Mouse (Mus musculus): Measurements from ENCODE around the gene Sys1.

The Sys1 gene

DNA sequence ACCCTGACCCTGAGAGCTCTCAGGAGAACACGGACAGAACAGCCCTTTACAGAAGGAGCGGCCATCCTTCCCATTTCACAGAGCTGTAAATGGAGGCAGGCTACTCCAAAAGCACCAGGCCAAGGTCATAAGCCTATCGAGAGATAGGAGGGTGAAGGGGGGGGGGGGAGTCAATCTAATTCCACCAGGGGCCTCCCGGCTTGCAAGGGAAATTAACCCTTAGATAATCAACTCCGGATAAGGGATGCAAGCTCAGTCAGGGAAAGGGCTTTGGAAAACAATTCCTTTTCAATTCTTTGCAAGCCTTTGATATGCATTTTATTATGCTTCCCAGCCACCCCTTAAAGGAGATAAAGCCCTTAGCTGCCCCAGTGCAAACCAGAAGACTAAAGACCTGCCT is 28.3 kb upstream of the Sys1 start:
- ChIA-PET POLR2A (interaction anchor here (0.6 to 36.5 kb wide), 9 partner anchors 4 to 69 kb away, joined by 3 to 985 read pairs (median 140); partner anchors contain the start of genes Sdc4 (in 3 of the 4), Gm20458 (in 2 of the 4), Sys1 (in 2 of the 4) and Pigt (in 1 of the 4)), CTCF (interaction anchor here in 3 of 4 experiments (0.5 to 1.9 kb wide), 9 partner anchors 9 to 327 kb away, joined by 3 to 9 read pairs (median 4); partner anchors contain the start of gene Gm20458 (in 1 of the 3))

DNA sequence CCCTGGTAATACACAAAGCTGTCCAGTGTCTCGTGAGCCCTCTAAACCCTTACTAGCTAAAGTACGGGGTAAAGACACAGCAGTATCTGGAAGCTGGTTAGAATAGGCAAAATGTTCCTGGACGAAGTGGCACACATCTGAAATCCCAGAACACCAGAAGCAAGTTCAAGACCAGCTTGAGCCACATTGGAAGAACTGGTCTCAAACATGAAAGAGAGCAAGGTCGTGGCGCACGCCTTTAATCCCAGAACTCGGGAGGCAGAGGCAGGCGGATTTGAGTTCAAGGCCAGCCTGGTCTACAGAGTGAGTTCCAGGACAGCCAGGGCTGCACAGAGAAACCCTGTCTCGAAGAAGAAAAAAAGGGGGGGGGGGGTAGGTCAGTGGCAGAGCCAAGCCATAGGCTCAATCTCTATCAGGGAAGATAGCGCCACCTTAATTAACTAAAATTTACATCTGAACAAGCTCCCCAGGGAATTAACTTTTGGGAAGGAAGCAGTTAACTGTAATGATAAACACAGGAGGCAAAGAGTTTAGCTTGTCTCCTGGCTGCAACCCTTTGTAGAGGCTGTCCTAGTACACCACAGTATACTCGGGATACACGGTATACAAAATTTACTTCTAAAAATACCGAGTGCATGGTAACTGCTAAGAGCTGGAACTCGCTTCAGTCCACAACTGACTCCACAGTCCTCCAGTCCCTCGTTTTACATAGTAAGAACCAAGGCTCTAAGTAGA is 26.7 kb upstream of the Sys1 start:
- CTCF ChIA-PET: interaction anchor here (0.5 to 1.8 kb wide), 25 partner anchors 11 to 1156 kb away, joined by 3 to 11 read pairs (median 4); partner anchors contain the start of genes Sys1 (in 2 of the 4), Gm20458 (in 1 of the 4), Rbpjl (in 1 of the 4) and Sdc4 (in 1 of the 4)
- POLR2A ChIA-PET: interaction anchor here (0.7 to 36.5 kb wide), 23 partner anchors 6 to 393 kb away, joined by 3 to 985 read pairs (median 4); partner anchors contain the start of genes Sdc4 (in 3 of the 4), Gm20458 (in 2 of the 4), Sys1 (in 2 of the 4) and Acot8 (in 1 of the 4)

DNA sequence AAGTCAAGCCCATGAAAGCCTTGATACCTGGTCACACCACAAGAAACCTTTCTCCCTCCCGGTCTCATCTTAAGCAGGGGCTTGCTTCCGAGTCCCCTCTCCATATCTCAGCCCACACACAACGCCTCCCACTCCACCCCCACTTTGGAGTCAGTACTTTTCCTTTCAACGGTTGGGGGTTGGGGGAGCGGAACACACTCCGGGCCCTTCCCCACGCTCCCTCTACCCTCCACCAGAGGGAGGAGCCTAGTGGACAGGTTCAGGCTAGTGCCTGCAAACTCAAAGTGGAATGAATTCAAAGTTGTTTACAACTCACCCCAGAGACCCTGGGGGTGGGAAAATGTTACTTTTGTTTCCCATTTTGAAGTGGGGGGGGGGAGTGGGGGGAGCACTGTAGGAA is 26.1 kb upstream of the Sys1 start:
- ChIA-PET CTCF (interaction anchor here (0.5 to 1.8 kb wide), 19 partner anchors 11 to 970 kb away, joined by 3 to 11 read pairs (median 4); partner anchors contain the start of genes Rbpjl (in 1 of the 4), Sdc4 (in 1 of the 4), Sys1 (in 1 of the 4) and Wfdc10 (in 1 of the 4)), POLR2A (interaction anchor here (0.7 to 36.5 kb wide), 16 partner anchors 6 to 393 kb away, joined by 3 to 985 read pairs (median 4); partner anchors contain the start of genes Sdc4 (in 3 of the 4), Gm20458 (in 2 of the 4), Sys1 (in 2 of the 4) and Acot8 (in 1 of the 4))

DNA sequence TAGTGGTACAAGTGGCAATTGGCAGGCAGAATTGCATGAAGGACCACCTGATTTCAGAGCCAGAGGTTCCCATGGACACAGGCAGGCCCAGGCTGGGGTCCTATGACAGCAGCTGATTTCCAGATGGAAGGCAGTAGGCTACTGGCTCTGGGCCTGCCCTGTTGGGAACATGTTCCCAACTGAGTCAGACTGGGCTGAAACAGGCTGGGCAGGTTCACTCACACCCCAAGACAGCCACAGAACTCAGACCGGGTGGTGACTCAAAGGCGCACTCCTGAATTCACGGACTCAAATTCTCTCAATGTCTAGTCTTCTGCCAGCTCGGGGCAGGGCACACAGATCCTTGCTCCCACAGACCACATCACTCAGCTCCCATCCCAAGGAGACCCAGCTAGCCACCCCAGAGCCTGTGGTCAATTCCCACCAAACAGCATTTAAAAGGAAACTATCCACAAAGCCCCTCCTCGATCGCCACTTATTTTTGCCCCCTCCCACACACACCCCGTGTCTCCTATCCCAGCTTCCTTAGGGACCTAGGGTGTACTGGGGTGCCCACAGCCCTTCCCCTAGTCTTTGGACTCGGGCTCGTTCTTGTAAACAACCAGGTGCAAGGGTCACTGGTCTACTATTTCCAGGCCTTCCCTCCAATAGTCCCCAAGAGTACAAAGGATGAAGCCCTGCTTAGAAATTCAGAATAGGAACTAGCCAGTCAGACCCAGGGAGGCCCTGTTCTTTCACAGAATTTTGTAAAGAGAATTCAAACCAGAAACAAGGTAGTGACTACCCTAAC is 24.9 kb upstream of the Sys1 start:
- POLR2A ChIA-PET: interaction anchor here in 3 of 4 experiments (1.4 to 36.5 kb wide), 9 partner anchors 7 to 392 kb away, joined by 3 to 985 read pairs (median 140); partner anchors contain the start of genes Sdc4 (in 3 of the 3), Sys1 (in 3 of the 3), Gm20458 (in 2 of the 3) and Pigt (in 1 of the 3)
- CTCF ChIA-PET: interaction anchor here in 1 of 4 experiments (1.5 kb wide), 1 partner anchor 39 kb away, joined by 4 read pairs; no protein-coding TSS in a partner anchor

- CTCF ChIA-PET: interaction anchor here in 2 of 4 experiments (0.9 to 2.2 kb wide), 4 partner anchors 11 to 38 kb away, joined by 3 to 11 read pairs (median 4); partner anchors contain the start of gene Sdc4 (in 1 of the 2)
- POLR2A ChIA-PET: interaction anchor here (0.7 to 36.5 kb wide), 17 partner anchors 8 to 90 kb away, joined by 3 to 985 read pairs (median 9); partner anchors contain the start of genes Sdc4 (in 3 of the 4), Sys1 (in 3 of the 4) and Gm20458 (in 2 of the 4)
These were observed 24.1 kb upstream of the Sys1 start for GRCm38 (mm10) chr2:164432541-164433191.

- POLR2A ChIA-PET: interaction anchor here (0.7 to 36.5 kb wide), 18 partner anchors 8 to 404 kb away, joined by 3 to 985 read pairs (median 8); partner anchors contain the start of genes Sdc4 (in 3 of the 4), Sys1 (in 3 of the 4) and Gm20458 (in 2 of the 4)
- CTCF ChIA-PET: interaction anchor here in 2 of 4 experiments (0.6 to 2.2 kb wide), 7 partner anchors 8 to 37 kb away, joined by 3 to 11 read pairs (median 4); partner anchors contain the start of gene Sdc4 (in 1 of the 2)
These were observed 23.4 kb upstream of the Sys1 start for GRCm38 (mm10) chr2:164433278-164433895.

- CTCF ChIA-PET: interaction anchor here in 3 of 4 experiments (0.7 to 2.2 kb wide), 6 partner anchors 9 to 47 kb away, joined by 3 to 11 read pairs (median 4); no protein-coding TSS in a partner anchor
- POLR2A ChIA-PET: interaction anchor here in 3 of 4 experiments (0.9 to 36.5 kb wide), 8 partner anchors 7 to 106 kb away, joined by 3 to 985 read pairs (median 142); partner anchors contain the start of genes Sdc4 (in 3 of the 3), Gm20458 (in 2 of the 3) and Sys1 (in 2 of the 3)
These were observed 22.1 kb upstream of the Sys1 start for GRCm38 (mm10) chr2:164434681-164435080.

- POLR2A ChIA-PET: interaction anchor here in 3 of 4 experiments (0.8 to 36.5 kb wide), 8 partner anchors 6 to 21 kb away, joined by 3 to 985 read pairs (median 74); partner anchors contain the start of genes Gm20458 (in 2 of the 3), Sdc4 (in 2 of the 3) and Sys1 (in 2 of the 3)
- CTCF ChIA-PET: interaction anchor here in 2 of 4 experiments (0.8 to 1.6 kb wide), 4 partner anchors 10 to 96 kb away, joined by 3 to 5 read pairs (median 4); no protein-coding TSS in a partner anchor
These were observed 21.3 kb upstream of the Sys1 start for GRCm38 (mm10) chr2:164435216-164436090.

DNA sequence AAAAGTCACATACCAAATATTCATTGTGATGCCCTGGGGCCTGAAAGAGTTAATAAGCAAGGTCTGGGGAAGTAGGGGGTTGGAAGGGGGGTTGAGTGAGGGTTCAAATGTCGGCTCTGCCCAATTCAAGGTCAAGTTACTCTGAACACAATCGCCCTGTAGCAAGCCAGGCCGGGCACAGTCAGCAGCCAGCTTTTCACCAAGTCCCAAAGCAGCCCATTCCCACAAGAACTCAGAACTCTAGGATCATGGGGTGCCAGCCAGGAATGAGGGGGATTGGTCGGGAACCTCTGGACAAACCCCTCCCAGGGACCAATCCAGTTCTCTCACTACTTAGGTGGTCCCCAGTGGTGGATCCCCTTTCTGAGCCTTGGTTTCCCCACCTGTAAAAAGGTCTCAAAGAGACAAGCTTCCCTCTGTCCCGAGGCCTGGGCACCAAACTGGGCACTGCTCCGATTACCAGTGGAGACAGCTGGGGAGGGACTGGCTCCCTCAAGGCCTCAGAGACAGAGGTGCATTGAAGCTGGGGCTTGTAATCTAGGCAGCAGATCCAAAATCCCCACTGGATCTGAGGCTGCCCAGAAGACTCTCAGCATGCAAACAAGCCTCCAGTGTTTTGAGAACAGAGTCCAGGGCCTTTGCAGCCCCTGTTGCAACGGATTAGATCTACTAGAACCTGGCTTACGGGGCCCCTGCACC is 20.4 kb upstream of the Sys1 start:
- ChIA-PET POLR2A (interaction anchor here in 3 of 4 experiments (0.5 to 36.5 kb wide), 8 partner anchors 7 to 446 kb away, joined by 3 to 985 read pairs (median 4); partner anchors contain the start of genes Gm20458 (in 2 of the 3), Sys1 (in 2 of the 3) and Sdc4 (in 1 of the 3)), CTCF (interaction anchor here in 3 of 4 experiments (0.5 to 1.1 kb wide), 4 partner anchors 33 to 1998 kb away, joined by 3 to 5 read pairs (median 4); no protein-coding TSS in a partner anchor)

GRCm38 (mm10) chr2:164436961-164437360 is 19.8 kb upstream of the Sys1 start:
- POLR2A ChIA-PET: interaction anchor here in 3 of 4 experiments (0.5 to 36.5 kb wide), 8 partner anchors 7 to 445 kb away, joined by 3 to 985 read pairs (median 6); partner anchors contain the start of genes Gm20458 (in 2 of the 3), Sys1 (in 2 of the 3) and Sdc4 (in 1 of the 3)

GRCm38 (mm10) chr2:164437710-164438109 is 19.1 kb upstream of the Sys1 start:
- ChIA-PET CTCF (interaction anchor here in 3 of 4 experiments (0.5 to 1.2 kb wide), 3 partner anchors 28 to 167 kb away, joined by 3 to 11 read pairs (median 4); no protein-coding TSS in a partner anchor), POLR2A (interaction anchor here in 3 of 4 experiments (0.6 to 36.5 kb wide), 15 partner anchors 9 to 1531 kb away, joined by 3 to 985 read pairs (median 5); partner anchors contain the start of genes Gm20458 (in 2 of the 3) and Sys1 (in 2 of the 3))

More at GRCm38 (mm10) chr2:164436961-164437360, 19.8 kb upstream of the Sys1 start:
- CTCF ChIA-PET: no interaction called here

DNA sequence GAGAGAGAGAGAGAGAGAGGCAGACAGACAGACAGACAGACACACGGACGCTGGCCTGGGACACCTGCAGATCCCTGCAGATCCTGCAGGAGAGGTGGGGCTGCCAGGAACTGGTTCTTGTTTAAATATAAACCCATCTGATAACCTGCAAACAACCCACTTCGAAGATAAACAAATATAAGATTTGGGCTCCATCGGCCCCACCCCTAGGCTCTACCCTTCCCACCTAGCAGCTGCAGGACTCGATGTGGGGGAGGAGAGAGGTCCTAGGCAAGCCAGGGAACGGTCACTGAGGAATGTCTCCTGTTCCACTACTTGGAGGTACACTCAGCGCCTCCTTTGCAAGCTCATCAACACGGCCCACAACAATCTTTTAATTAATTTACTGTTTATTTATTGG is 18.5 kb upstream of the Sys1 start:
- ChIA-PET CTCF (interaction anchor here (0.5 to 1.7 kb wide), 6 partner anchors 12 to 32 kb away, joined by 3 to 11 read pairs (median 4); no protein-coding TSS in a partner anchor), POLR2A (interaction anchor here (0.6 to 36.5 kb wide), 21 partner anchors 10 to 1531 kb away, joined by 3 to 985 read pairs (median 5); partner anchors contain the start of genes Gm20458 (in 3 of the 4) and Sys1 (in 2 of the 4))

DNA sequence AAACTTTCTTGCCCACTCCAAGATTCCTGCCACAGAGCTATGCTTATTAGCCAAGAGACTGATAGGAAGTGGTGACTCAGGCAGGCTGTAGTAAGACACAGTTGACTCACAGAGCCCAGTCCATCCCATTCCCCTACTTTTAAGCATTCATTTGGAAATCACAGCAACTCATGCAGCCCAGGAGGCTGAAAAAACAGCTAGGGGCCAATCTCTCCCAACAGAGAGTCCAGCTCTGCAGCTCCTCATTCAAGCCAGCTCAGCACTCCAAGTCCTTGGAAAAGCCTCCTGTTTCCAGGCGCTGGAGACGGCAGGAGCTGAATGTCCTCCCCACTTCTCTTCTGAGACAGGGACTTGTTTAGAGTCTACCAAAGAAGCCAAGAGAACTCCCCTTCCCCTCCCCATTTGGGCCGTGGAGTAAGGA is 17.8 kb upstream of the Sys1 start:
- CTCF ChIA-PET: interaction anchor here in 3 of 4 experiments (0.5 to 1.7 kb wide), 6 partner anchors 13 to 273 kb away, joined by 3 to 8 read pairs (median 3); no protein-coding TSS in a partner anchor
- POLR2A ChIA-PET: interaction anchor here (0.9 to 36.5 kb wide), 21 partner anchors 9 to 428 kb away, joined by 3 to 985 read pairs (median 5); partner anchors contain the start of genes Gm20458 (in 3 of the 4) and Sys1 (in 3 of the 4)

DNA sequence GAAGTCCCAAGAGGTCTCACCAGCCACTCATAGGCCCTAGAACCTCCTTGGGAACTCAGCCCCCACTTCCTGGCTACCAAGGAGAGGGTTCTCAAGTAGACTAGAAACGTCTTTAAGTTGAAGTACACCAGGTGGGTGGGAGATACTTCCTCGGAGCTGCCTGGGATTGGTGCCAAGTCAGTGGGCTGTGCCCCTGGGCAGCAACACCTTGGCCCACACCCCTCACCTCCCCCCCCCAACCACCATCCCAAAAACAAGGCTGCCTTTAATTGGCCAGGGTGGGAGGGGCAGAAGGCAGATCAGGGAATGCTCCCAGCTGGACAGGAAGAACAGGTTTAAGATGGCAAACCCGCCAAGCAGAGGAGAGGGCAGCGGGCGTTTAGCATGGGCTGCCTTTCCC is 16.4 kb upstream of the Sys1 start:
- ChIA-PET CTCF (interaction anchor here in 1 of 4 experiments (1.7 kb wide), 1 partner anchor 14 kb away, joined by 3 read pairs; no protein-coding TSS in a partner anchor), POLR2A (interaction anchor here in 3 of 4 experiments (0.7 to 36.5 kb wide), 13 partner anchors 12 to 82 kb away, joined by 3 to 985 read pairs (median 8); partner anchors contain the start of genes Gm20458 (in 3 of the 3), Sys1 (in 3 of the 3) and Dbndd2 (in 1 of the 3))

Data from embryonic stem cell, embryonic (primary cell).